Mouse (Mus musculus): Measurements from ENCODE around the gene Smyd1. TPM values are rescaled to one million over a fixed set of nuclear protein-coding genes. Genes with fewer than 3 reads are reported as not detected.

Smyd1 gene
- polyA plus RNA-seq, 1 experiment, result 5.0 TPM

GRCm38 (mm10) chr6:71256166-71256565, 65.9 kb downstream of the Smyd1 start:
- no peaks in the 10 kb centered on the region for H3K4me1 ChIP-seq (ENCODE audit: control insufficient read depth, insufficient read depth, low read length)
- no peak overlapping the region for H3K27ac ChIP-seq (ENCODE audit: insufficient read depth, low read length)
- no peak for DNase-seq
- H3K27me3 ChIP-seq (ENCODE audit: control insufficient read depth, insufficient read depth, low read length), result no peaks in the 10 kb centered on the region
- TF ChIP-seq POLR2A (IDR thresholded peaks at IDR 0.05; ENCODE audit: borderline replicate concordance, insufficient read depth, low read length), result no peak
- TF ChIP-seq CTCF (IDR thresholded peaks at IDR 0.05; ENCODE audit: borderline replicate concordance, insufficient read depth, low read depth, low read length), result no peak
- no peak overlapping the region for H3K4me3 ChIP-seq (replicated peaks; ENCODE audit: insufficient read depth, low read depth, low read length)
- 93% methylated on average over 10 of the region's 10 CpGs for WGBS

DNA sequence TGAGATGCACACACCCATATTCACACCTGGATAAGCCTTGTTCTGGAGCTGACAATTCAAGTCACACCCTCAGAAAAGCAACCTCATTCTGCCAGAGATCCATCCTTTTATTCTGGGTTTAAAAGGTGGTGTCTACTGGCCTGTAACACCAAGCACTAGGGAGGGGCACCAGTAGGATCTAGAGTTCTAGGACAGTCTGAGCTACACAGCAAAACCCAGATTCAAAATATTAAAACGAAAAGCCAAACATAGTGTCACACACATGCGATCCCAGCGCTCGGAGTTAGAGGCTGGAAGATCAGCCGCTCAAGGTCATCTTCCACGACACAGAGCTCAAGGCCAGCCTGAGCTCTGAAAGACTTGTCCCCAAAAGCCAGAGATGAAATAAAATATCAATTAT, 67.6 kb downstream of the Smyd1 start:
- WGBS, result 95% methylated on average over 6 of the region's 6 CpGs
- Histone ChIP-seq H3K27ac (ENCODE audit: insufficient read depth, low read length) (no peak overlapping the region), H3K27me3 (ENCODE audit: control insufficient read depth, insufficient read depth, low read length) (no peaks in the 10 kb centered on the region), H3K4me1 (ENCODE audit: control insufficient read depth, insufficient read depth, low read length) (no peaks in the 10 kb centered on the region), H3K4me3 (replicated peaks; ENCODE audit: insufficient read depth, low read depth, low read length) (no peak overlapping the region)
- no peak for TF ChIP-seq POLR2A (IDR thresholded peaks at IDR 0.05; ENCODE audit: borderline replicate concordance, insufficient read depth, low read length)
- no peak for TF ChIP-seq CTCF (IDR thresholded peaks at IDR 0.05; ENCODE audit: borderline replicate concordance, insufficient read depth, low read depth, low read length)
- no peak for DNase-seq

DNA sequence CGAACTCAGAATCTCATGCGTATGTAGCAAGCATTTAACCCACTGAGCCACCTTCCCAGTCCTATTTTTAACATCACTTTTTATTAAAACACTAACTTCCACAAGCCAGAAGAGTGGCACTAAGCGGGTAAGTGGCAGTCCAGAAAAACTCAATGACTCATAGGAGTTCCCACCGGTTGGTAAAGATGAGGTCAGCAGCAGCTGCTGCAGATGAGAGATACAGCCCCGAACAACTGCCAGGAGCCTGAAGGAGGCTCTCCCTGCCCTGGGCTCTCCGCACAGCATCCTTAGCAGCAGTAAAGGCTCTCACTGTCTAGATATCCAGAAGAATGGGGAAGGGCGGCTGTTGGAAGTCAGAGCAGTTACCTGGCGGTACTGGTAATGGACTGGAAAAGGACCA, 71.1 kb downstream of the Smyd1 start:
- Histone ChIP-seq H3K27ac (ENCODE audit: insufficient read depth, low read length) (no peak overlapping the region), H3K4me3 (replicated peaks; ENCODE audit: insufficient read depth, low read depth, low read length) (no peak overlapping the region), H3K4me1 (ENCODE audit: control insufficient read depth, insufficient read depth, low read length) (no peaks in the 10 kb centered on the region), H3K27me3 (ENCODE audit: control insufficient read depth, insufficient read depth, low read length) (no peaks in the 10 kb centered on the region)
- no peak for TF ChIP-seq POLR2A (IDR thresholded peaks at IDR 0.05; ENCODE audit: borderline replicate concordance, insufficient read depth, low read length)
- TF ChIP-seq CTCF (IDR thresholded peaks at IDR 0.05; ENCODE audit: borderline replicate concordance, insufficient read depth, low read depth, low read length), result no peak
- 84% methylated on average over 8 of the region's 8 CpGs for WGBS
- DNase-seq, result no peak

- Histone ChIP-seq H3K27ac (ENCODE audit: insufficient read depth, low read length) (no peak overlapping the region), H3K4me1 (ENCODE audit: control insufficient read depth, insufficient read depth, low read length) (no peaks in the 10 kb centered on the region), H3K27me3 (ENCODE audit: control insufficient read depth, insufficient read depth, low read length) (no peaks in the 10 kb centered on the region), H3K4me3 (replicated peaks; ENCODE audit: insufficient read depth, low read depth, low read length) (no peak overlapping the region)
- no peak for DNase-seq
- TF ChIP-seq POLR2A (IDR thresholded peaks at IDR 0.05; ENCODE audit: borderline replicate concordance, insufficient read depth, low read length) (no peak), CTCF (IDR thresholded peaks at IDR 0.05; ENCODE audit: borderline replicate concordance, insufficient read depth, low read depth, low read length) (no peak)
- WGBS, result 63% methylated on average over 3 of the region's 3 CpGs
Observed at GRCm38 (mm10) chr6:71249615-71250014, 72.4 kb downstream of the Smyd1 start.

DNA sequence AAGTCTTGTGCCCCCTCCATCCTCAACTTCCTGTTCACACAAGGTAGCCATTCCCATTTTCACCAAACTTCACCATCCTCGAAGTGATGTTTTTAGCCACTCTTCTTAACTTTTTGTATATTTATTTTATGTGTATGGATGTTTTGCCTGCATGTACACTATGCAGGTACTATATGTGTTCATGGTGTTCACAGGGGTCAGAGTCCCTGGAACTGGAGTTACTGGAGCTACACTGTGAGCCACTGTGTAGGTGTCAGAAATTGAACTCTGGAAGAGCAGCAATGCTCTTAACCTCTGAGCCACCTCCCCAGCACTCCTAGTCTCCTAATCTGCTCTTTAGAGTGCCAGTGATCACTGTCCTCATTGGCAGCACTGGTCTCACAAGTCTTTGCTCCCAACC, 73.6 kb downstream of the Smyd1 start:
- H3K4me3 ChIP-seq (replicated peaks; ENCODE audit: insufficient read depth, low read depth, low read length), result no peak overlapping the region
- WGBS, result 97% methylated on average over 1 of the region's 1 CpGs
- H3K27ac ChIP-seq (ENCODE audit: insufficient read depth, low read length), result no peak overlapping the region
- no peak for DNase-seq
- TF ChIP-seq POLR2A (IDR thresholded peaks at IDR 0.05; ENCODE audit: borderline replicate concordance, insufficient read depth, low read length) (no peak), CTCF (IDR thresholded peaks at IDR 0.05; ENCODE audit: borderline replicate concordance, insufficient read depth, low read depth, low read length) (no peak)
- H3K4me1 ChIP-seq (ENCODE audit: control insufficient read depth, insufficient read depth, low read length), result no peaks in the 10 kb centered on the region
- no peaks in the 10 kb centered on the region for H3K27me3 ChIP-seq (ENCODE audit: control insufficient read depth, insufficient read depth, low read length)

GRCm38 (mm10) chr6:71243258-71243657, 78.8 kb downstream of the Smyd1 start:
- DNase-seq, result no peak
- no peak overlapping the region for H3K4me3 ChIP-seq (replicated peaks; ENCODE audit: insufficient read depth, low read depth, low read length)
- TF ChIP-seq CTCF (IDR thresholded peaks at IDR 0.05; ENCODE audit: borderline replicate concordance, insufficient read depth, low read depth, low read length), result no peak
- no peak for TF ChIP-seq POLR2A (IDR thresholded peaks at IDR 0.05; ENCODE audit: borderline replicate concordance, insufficient read depth, low read length)
- H3K4me1 ChIP-seq (ENCODE audit: control insufficient read depth, insufficient read depth, low read length), result no peaks in the 10 kb centered on the region
- 89% methylated on average over 3 of the region's 3 CpGs for WGBS
- no peak overlapping the region for H3K27ac ChIP-seq (ENCODE audit: insufficient read depth, low read length)
- no peaks in the 10 kb centered on the region for H3K27me3 ChIP-seq (ENCODE audit: control insufficient read depth, insufficient read depth, low read length)

- 94% methylated on average over 1 of the region's 1 CpGs for WGBS
- no peak overlapping the region for H3K4me3 ChIP-seq (replicated peaks; ENCODE audit: insufficient read depth, low read depth, low read length)
Observed at GRCm38 (mm10) chr6:71242811-71243210, 79.2 kb downstream of the Smyd1 start.

GRCm38 (mm10) chr6:71240831-71241230, 81.2 kb downstream of the Smyd1 start:
- H3K27ac ChIP-seq (ENCODE audit: insufficient read depth, low read length), result no peak overlapping the region
- TF ChIP-seq POLR2A (IDR thresholded peaks at IDR 0.05; ENCODE audit: borderline replicate concordance, insufficient read depth, low read length) (no peak), CTCF (IDR thresholded peaks at IDR 0.05; ENCODE audit: borderline replicate concordance, insufficient read depth, low read depth, low read length) (no peak)

More at GRCm38 (mm10) chr6:71242811-71243210, 79.2 kb downstream of the Smyd1 start:
- H3K4me1 ChIP-seq (ENCODE audit: control insufficient read depth, insufficient read depth, low read length), result no peaks in the 10 kb centered on the region
- no peak for TF ChIP-seq CTCF (IDR thresholded peaks at IDR 0.05; ENCODE audit: borderline replicate concordance, insufficient read depth, low read depth, low read length)
- TF ChIP-seq POLR2A (IDR thresholded peaks at IDR 0.05; ENCODE audit: borderline replicate concordance, insufficient read depth, low read length), result no peak
- DNase-seq, result no peak
- no peak overlapping the region for H3K27ac ChIP-seq (ENCODE audit: insufficient read depth, low read length)
- no peaks in the 10 kb centered on the region for H3K27me3 ChIP-seq (ENCODE audit: control insufficient read depth, insufficient read depth, low read length)

More at GRCm38 (mm10) chr6:71240831-71241230, 81.2 kb downstream of the Smyd1 start:
- WGBS, result 43% methylated on average over 7 of the region's 7 CpGs
- DNase-seq, result no peak
- no peak overlapping the region for H3K4me3 ChIP-seq (replicated peaks; ENCODE audit: insufficient read depth, low read depth, low read length)
- H3K4me1 ChIP-seq (ENCODE audit: control insufficient read depth, insufficient read depth, low read length), result no peaks in the 10 kb centered on the region
- no peaks in the 10 kb centered on the region for H3K27me3 ChIP-seq (ENCODE audit: control insufficient read depth, insufficient read depth, low read length)

Data from cerebellum, adult 2 months (tissue).